Mouse (Mus musculus) E14TG2a.4 (cell line): Measurements from ENCODE around the gene Tmod1.

Experiments used
- CTCF ChIP-seq: conservative IDR thresholded peaks from 2 replicates; pipeline ENCODE4 v1.5.1; 2014; ENCODE audit warnings: low read length
- NANOG ChIP-seq: IDR thresholded peaks from 2 replicates; pipeline ENCODE4 v1.6.1; 2014; ENCODE audit warnings: borderline replicate concordance, low read length, mixed read lengths
- POU5F1 ChIP-seq: IDR thresholded peaks from 2 replicates; pipeline ENCODE4 v1.6.1; 2014; ENCODE audit warnings: low read length, borderline replicate concordance

DNA sequence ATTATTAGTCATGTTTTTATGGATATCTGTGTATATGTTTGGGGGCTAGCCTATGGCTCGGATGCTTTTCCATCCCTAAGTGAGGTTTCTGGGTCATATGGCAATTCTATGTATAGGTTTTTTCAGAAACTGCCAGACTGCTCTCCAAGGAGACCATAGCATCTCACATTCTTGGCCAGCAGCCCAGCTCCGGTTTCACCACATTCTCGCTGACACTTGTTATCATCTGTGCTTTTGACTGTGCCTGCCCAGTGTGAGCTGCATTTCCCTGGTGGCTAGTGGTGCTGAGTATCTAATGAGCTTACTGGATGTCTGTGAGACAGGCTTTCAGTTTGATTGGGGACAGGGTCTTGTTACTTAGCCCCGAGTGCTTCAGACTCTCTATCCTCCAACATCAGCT is 35.0 kb downstream of the Tmod1 start:
- TF ChIP-seq CTCF (no peak), NANOG (no peak), POU5F1 (no peak)
